Mouse (Mus musculus): Measurements from ENCODE around the gene Nwd1.

Nwd1 gene

DNA sequence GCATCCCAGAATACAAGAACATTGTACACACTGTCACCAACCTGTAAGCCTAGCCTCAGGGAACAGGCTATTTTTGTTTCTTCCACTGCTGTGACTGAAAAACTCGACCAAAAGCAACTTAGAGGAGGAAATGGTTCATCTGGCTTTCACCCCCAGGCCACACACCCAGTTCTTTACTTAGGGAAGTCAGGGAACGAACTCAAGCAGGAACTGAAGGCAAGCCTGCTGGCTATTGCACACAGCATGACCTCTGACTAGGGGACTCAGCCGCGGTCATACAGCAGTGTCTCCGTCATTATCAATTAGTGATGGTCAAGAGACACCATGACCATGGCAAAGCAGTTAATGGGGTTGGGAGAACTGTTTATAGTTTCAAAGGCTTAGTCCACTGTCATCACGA lies 66.1 kb downstream of the Nwd1 start:
- no peak for DNase-seq

GRCm38 (mm10) chr8:72716594-72716993 lies 70.1 kb downstream of the Nwd1 start:
- no peak for DNase-seq

- DNase-seq = no peak
Measured at GRCm38 (mm10) chr8:72720541-72720940, 74.0 kb downstream of the Nwd1 start.

DNA sequence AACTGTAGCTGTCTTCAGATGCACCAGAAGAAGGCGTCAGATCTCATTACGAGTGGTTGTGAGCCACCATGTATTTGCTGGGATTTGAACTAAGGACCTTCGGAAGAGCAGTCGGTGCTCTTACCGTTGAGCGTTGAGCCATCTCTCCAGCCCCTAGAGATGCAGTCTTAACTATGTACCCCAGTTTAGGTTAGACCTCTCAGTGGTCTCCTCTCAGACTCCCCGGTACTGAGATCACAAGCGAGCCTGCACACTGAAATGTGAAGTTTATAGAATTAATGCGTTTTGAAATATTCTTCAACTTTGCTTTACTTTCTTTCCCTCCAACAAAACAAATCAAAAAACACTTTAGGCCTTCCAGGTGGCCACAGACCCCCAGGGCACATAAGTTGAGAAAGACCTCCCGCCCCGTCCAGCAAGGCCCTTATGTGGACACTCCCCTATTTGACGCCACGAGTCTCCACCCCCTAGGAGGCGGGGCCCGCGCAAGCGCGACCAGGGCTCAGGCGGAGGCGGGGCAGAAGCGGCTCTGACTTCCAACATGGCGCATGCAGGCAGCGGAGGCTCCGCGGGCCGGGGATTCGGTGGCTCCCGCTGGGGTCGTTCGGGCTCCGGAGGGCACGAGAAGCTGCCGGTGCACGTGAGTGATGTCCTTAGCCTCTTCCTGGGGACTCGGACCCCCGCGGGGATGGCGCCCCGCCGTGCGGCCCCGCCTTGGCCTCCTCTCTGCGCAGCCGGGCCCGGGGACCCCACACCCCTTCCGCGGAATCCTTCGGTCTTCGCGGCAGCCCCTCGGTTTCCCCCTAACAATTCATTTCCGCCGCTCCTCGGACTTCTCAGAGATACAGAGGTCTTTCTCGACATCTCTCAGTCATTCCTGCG lies 76.5 kb downstream of the Nwd1 start, which contains the start of gene Sin3b:
Sin3b (plus strand) TSS at position 517 of the 882 bp plus-strand sequence.
- peak; percentile 97 for DNase-seq

DNA sequence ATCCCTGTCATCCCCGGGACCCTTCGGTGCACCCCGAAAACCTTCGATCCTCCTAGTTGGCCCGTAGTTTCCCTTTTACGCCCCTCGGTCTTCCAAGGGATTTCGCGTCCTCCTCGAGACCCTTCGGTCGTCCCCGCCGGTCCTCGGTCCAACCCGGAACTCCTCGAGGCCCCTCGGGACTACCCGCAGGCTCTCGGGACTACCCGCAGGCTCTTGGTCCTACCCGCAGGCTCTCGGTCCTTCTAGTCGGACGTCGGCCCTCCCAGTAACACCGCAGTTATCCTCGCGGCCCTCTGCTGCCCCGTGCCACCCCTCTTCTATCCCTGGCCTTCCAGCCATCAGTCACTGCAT lies 77.1 kb downstream of the Nwd1 start:
- DNase-seq = no peak

GRCm38 (mm10) chr8:72728636-72729035 lies 82.1 kb downstream of the Nwd1 start:
- DNase-seq = no peak

DNA sequence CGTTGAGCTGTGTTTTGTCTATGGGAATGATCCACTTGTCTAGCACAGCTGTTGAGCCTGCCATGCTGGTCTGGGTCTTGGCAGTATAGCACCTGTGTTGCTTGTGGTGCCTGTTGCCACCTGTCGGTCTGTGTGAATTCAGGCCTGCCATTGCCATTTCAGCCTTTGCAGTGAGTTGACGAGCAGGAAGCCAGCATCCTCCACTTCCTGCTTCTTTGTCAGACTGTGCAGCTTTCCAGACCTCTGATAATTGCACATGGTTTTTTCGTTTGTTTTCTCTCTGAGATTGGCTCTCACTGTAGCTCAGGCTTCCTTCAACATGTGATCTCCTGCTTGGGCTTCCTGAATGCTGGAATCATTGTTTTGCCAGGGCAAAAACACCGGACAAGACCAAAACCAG lies 88.5 kb downstream of the Nwd1 start:
- DNase-seq = peak; percentile 72

DNA sequence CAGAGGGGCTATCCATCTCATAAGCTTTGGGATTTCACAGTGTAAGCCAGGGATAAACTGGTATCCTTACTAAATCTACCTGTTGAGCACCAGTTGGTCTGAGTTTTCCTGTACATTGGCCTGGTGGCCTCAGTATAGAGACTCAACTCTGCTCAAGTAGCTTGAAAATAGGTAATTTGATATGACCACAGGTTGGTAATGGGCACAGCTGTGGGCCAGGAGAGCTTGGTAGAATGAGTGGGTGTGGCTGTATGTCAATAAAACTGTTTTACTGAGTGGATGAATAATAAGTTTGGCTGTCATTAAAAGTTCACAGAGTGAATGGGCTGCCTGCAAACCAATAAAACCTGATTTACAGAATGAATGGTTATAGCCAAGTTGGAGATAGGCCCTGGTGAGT lies 90.4 kb downstream of the Nwd1 start:
- no peak for DNase-seq

DNA sequence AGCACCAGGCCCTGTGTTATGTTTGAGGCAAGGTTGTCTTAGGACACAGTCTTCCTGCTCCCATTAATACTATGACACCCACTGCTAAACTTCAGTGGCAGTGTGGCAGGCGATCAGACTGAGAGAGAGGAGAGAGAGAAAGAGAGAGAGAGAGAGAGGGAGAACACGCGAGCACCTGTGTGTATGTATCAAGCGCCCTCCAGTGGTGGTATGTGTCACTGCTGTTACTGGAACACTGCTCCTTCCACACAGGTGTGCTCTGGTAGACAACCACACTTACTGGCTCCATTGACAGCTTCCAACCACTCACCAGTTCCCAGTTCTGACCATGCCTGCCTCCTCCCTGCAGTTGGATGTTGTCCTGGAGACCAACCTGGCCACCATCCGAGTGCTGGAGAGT lies 99.5 kb downstream of the Nwd1 start:
- peak; percentile 69 for DNase-seq

GRCm38 (mm10) chr8:72749846-72750245 lies 103.3 kb downstream of the Nwd1 start:
- no peak for DNase-seq

DNA sequence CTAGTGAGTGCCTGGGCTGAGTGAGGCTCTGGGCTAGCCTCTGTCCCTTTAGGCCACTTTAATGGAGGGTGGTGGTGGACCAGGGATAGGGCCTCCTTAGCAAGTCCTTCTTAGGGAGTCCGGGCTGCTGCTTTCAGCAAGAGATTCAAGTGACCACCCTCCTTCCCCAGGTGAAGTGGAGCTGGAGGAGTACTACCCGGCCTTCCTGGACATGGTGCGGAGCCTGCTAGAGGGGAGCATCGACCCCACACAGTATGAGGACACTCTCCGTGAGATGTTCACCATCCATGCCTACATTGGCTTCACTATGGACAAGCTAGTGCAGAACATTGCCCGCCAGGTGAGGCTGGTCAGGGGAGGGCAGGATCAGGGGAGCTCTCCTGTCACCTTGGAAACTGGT lies 103.8 kb downstream of the Nwd1 start:
- DNase-seq = no peak

DNA sequence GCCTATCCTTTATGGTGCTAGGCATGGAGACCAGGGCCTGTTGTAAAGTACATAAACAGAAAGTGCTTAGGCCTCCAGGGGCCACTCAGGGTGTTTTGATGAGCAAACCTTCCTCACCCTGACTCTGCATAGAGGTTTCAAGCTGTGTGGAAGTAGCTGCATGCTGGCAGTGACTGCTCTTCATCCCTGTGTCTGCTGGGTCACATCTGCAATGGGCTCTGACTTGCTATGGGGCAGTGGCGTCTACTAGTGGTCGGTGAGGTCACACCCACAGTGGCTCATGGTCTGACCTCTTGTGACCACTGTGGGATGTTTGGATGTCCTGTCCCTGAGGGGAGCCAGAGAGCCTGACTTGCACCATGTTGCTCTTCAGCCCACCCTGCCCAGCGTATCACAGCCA lies 104.6 kb downstream of the Nwd1 start:
- peak; percentile 0 for DNase-seq

DNA sequence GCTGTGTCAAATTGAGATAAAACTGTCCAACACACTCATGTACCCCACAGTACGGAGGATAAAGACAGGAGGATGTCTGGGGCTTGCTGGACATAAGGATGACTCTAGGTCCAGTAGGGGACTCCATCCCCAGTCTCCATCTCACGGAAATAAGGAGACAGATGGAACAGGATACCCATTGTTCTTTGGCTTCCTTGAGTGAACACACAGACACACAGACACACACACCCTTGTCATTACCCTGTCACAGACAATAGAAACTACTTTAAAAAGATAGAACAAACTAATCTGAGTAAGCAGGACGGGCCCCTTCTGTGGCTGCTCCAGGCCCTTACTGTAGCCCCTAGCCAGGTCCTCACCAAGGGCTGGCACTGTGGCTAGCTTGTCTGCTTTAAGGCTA lies 105.8 kb downstream of the Nwd1 start:
- DNase-seq = no peak

GRCm38 (mm10) chr8:72753165-72753564 lies 106.7 kb downstream of the Nwd1 start:
- DNase-seq = peak; percentile 0

DNA sequence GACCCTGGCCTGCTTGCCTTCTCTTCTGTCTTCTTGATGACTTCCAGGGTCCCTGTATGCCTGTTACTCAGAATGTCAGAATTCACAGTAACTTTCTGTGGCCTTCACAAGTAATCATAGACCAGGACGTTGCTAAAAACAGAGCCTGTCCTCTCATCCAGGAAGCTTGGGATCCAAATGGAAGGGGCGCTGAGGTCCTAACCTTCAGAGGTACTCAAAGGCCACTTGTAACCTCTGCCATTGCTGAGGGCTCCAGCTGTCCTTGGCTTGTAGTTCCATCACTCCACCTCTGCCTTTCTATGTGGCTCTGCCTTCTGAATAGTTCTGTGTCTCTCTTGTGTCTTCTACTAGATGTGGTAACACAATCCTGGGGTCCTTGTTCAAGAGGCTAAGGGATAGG lies 107.3 kb downstream of the Nwd1 start:
- DNase-seq = peak; percentile 0

DNA sequence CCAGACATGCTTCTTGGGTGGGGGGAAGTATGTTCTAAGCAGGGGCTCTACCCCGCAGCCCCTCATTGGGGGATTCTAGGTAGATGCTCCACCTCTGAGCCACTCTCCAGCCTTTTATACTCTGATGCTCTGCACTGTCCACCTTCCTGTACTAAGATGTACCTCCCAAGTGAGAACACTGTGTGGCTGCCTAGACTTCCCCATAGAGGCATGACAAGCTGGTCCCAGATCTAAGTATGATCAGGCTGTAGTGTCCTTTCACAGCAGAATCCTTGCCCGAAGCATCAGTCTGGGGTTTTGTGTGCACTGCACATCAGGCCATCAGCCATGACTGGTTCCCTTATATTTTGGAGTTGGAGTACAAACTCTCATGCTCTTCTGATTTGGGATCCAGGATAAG lies 109.5 kb downstream of the Nwd1 start:
- DNase-seq = no peak

GRCm38 (mm10) chr8:72756771-72757390 lies 110.4 kb downstream of the Nwd1 start:
- no peak for DNase-seq

GRCm38 (mm10) chr8:72757426-72758195 lies 111.1 kb downstream of the Nwd1 start:
- DNase-seq = no peak

DNA sequence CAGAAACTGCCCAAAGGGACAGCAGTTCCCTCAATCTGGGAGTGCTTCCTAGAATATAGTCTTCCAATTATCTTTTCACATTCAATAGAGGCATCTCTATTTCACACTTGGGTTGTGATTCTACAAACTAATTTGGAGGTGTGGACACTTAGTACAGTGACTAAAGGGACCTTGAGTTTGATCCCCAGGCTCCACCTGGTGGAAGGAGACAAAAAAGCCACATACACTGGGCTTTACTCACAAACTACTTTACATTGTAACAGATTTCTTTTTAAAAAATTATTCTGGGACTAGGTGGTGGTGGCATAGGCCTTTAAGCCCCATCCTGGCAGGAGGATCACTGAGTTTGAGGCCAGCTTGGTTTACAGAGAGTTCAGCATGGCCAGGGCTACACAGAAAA lies 111.8 kb downstream of the Nwd1 start:
- DNase-seq = no peak

DNA sequence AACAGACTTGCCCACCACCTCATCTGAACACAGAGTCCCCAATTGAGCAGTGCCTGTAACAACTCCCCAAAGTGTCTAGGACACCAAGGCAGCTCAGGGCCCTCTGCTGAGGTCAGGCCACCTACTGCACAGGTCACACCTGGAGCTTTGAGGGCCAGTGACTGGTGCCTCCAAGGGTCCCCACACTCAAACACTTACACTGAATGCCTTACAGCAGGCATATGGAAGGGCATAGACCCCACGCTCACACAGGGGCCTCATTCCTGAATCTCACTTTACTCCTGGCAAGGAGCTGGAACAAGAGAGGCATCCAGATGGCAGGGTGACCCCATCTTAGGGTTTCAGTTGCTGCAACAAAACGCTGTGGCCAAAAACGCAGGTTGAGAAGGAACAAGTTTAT lies 113.7 kb downstream of the Nwd1 start:
- no peak for DNase-seq

DNA sequence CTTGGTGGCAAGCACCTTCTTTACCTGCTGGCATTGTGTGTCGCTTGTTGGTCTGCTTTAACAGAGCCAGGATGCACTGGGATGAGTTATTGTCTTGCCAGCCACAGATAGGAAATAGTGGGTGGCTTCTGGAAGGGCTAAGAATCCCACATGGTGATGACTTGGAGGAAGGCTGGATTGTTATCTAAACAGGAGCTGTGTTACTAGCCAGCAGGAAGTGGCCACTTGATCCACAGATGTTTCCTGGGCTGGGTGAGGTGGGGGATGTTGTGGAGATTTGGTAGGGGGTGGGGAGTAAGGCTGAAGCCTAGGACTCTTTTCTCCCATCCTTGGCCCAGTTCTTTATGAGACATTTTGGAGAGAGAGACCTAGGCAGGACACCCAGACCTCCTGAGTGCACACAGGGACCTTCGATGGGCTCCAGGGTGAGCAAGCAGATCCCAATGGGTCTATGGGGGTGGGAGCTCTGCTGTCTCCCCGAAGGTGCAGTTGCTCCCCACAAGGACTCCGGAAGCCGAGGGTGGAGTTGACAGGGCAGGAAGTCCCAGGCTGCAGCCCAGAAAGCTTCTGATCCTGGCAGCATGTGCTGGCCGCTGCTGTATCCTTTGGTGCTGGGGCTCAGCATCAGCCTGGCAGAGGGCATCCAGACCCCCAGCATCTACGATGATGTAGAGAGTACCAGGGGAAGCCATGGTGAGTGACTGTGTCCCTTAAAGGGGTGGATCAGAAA lies 115.0 kb downstream of the Nwd1 start, which contains the start of gene F2rl3:
F2rl3 (plus strand) TSS at position 559 of the 730 bp plus-strand sequence.
- peak; percentile 67 for DNase-seq

GRCm38 (mm10) chr8:72762306-72762705 lies 115.8 kb downstream of the Nwd1 start:
- no peak for DNase-seq

DNA sequence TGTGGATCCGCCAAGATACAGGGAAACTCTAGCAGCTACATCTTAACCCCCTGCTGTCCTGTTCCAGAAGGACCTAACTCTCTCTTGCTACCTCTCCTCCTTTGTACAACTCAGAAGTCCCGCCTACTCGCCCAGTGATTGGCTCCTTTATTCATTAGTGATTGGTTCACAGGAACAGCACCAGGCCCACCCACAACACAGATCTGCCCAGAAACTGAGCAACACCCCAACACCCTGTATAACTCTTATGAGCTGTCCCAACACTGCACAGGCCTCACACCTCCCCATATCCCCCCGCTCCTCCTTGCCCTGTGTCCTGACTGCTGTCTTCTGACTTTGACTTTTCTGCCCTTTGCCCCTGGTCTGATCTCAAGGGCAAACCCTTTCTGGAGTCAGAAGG lies 119.2 kb downstream of the Nwd1 start:
- DNase-seq = no peak
